Mouse (Mus musculus): ENCODE data around the gene Cmtm4.

The Cmtm4 gene

DNA sequence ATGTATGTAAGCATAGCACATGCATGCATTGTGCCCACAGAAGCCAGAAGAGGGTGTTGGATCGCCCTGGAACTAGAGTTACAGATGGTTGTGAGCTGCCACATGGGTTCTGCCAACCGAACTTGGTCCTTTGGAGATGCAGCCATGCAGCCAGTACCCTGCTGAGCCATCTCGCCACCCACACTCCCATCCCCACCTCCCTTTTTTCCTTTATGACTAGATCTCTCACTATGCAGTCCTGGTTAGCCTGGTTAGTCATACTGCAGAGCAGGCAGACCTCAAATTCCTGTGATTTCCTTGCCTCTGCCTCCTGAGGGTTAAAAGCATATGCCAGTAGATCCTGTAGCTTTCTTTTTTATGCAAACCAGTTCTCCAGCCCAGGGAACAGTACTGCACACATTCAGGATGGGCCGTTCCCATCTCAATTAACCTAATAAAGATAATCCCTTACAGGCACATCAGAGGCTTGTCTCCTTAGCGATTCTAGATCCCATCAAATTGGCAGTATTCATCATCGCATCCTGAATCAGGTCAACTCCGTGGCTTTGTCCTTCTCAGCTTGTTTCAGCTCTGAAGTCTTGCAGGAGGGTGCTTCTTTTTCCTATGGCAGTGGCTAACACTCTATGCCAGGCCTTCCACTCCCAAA is 15.1 kb upstream of the Cmtm4 start:
- DNase-seq: no peak

DNA sequence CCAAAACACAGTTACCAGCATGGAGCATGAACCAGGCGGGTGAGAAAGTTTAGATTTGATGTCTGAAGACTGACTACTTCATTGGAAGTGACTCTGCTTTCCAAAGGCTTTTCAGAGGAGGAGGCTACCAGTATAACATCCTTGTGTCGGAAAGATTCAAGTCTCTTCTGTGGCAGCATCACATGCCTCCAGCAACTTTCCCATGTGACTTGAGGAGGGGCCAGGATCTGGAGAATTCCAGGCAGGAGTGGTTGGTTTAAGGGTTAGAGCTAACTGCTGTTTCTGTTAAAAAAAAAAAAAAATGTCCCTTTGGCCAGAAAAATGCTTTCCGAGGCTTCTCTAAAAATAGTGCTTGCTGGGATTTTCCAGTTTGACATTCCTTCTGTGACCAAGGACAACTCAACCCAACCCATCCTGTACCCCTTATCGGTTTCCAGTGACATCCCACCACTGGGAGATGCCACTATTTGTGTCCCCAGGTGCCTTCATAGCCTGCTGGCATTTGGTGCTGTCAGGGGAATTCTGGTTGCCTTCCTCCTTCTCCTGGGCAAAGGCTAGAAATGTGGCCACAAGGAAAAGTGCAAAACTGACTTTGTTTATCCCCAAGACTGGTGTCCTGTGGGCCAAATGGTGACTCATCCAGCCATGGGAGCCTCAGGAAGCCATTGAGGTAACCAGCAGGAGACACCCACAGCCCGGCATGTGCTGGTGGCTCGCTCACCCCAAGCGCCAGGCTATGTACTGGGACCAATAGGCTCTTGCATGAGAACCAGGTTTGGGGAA is 12.9 kb upstream of the Cmtm4 start:
- DNase-seq: no peak

DNA sequence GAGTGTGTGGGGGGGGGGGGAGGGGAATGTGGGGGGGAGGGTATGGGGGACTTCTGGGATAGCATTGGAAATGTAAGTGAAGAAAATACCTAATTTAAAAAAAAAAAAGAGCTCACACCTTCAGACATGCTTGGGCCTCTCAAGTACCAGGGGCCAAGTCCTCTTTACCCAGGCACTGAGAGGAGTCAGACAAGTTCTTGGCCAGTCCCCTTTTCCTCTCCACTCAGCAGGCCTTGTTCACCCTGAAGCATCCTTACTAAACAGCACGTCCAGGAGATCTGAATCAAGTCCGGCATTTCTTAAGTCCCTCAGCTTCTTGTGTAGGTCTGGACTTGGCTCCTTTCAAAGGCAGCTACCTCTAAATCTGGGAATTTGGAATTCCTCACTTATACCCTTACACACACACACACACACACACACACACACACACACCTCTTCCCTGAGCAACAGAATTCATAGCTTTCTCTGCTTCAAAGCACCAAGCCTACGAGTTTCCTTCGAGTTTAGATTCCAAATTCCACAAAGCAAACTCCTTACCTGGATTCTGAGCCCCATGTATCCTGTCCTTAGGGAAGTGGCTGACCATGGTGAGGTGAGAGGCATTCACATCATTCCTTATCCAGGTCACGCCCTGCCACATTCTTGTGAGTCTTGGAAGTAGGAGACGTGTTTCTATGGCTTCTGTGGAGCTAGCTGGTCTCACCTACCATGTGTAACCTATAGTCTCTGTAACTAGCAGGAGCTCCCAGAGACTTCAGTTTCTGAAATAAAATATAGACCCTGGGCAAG is 10.9 kb upstream of the Cmtm4 start:
- DNase-seq: no peak

DNA sequence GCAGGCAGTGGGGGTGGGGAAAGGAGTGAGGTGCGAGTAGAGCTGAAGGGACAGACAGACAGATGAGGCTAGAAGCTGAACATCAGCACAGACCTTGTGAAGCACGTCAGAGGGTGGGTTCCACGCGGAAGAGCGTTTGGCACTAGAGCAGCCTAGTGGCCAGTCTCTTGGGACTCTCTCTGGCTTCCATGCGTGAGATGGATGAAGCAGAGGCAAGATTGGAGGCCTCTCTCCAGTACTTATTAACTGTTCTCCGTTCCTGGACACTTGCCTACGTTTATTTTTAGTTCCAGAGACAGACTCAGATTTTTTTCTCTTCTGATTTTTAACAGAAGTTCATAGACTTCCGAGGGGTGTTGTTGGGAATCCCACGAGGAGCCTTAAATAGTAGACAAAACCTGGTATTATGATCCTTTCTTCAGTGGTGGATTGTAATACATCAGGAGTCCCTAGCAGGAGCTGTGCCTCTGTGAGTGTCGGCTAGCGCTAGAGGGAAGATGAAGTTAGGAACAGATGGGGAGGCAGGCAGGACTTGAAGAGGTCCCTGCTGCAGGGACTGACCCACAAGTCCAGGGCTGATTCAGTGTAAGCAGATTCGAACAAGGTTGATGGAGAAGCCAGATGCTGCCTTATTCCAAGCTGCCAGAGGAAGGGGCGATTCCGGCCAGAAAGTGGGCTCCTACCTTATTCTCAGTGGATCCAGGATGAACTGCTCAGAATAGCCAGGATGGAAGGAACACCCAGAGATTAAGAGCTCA is 10.0 kb upstream of the Cmtm4 start:
- DNase-seq: no peak

DNA sequence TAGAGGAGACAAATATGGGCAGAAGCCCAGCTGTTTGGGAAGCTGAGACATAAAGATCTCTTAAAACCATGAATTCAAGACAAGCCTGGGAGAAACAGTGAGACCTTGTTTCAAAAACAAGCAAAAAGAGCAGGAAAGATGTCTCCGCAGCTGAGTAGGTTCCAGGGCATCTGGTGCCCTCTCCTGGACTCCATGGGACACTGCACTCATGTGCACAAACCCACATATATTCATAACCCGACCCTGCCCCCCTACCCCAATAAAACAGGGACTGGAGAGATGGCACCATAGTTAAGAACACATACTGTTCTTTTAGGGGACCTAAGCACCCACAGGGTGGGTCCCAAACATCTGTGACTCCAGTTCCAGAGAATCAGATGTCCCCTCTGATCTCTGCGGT is 8.0 kb upstream of the Cmtm4 start:
- DNase-seq: no peak

DNA sequence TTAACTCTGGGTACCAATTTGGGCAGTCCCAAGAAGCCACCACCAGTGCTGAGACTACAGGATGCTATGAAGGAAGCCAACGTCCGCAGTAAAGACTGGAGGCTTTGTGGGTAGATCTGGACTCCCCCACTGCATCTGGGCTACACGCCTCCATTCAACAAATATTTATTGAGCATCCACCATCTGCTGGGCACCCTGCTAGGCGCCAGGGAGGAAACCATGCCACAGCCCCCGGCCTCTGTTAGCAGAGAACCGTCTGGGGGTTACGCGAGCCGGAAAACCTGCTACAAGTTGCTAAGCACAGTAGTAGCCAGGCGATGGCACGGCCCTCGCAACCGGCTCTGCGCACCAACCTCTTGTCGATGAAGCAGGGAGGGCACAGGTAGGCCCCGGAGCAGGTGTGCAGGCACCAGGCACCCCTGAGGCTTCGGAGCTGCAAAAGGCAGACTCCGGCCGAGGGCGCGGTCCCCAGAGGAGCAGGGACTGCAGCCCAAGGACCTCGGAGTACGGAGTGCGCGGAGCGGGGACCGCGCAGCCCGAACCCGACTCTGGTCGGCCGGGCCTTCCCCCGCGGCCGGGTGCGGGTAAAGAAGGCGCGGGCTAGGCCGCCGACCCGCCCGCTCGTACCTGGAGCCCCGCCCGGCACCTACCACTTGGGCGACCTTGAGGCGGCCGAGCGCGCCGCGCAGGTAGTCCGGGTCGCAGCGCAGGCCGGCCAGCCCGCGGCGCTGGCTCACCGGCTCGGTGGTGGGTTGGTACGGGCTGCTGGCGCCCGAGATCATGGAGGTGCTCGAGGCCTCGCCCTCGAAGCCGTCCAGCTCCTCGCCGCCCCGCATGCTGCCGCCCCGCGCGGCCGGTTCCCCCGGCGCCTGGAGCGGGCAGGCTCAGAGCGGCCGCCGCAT is 555 bp downstream of the Cmtm4 start:
- peak; percentile 53 for DNase-seq

DNA sequence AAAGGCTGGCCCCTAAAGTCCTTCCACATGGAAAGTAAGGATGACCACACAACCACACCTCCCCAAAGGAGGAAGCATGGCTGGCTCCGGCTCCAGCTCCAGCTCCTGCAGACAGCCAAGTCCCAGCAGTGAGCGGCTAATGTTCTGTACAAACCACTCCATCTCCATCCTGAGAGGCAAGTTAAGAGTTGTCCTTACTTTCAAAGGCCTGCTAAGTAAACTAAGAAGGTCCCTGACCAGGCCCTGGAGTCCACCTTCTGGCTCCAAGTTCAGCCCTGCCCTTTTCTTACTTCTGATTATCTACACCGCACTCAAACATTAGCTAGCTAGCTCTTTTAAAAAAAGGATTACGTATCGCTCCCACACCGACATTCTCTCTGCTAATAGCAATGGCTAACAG is 1.8 kb downstream of the Cmtm4 start:
- DNase-seq: no peak

DNA sequence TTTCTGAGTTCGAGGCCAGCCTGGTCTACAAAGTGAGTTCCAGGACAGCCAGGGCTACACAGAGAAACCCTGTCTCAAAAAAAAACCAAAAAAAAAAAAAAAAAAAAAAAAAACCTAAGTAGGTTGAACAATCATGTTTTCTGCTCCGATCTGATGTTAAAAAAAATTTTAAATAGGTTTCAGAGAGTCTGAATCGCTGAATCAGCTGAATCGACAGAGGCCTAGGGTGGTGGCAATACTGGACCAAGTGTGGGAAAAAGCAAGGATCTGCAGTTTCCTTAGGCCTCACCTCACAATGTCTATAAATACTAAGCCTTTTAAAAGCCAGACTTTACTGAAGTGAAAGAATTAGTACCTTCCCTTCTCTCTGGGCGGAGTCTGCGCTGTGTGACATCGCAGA is 2.5 kb downstream of the Cmtm4 start:
- DNase-seq: no peak

DNA sequence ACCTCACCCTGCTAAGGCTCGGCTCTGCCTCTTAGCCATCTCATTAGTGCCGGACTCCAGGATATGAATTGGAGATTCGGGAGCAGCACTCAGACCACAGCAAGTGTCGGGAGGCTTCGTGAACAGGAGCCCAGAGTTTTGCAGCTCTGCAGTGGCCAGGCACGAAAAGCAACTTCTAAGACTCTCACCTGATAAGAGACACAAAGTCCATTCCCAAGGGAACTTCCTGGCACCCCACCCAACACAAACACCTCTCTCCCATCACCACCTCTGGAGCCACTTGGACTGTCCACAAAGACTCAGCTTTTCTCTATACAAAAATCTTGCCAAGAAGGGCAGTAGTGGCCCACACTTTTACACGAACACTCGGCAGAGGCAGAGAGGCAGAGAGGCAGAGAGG is 5.4 kb downstream of the Cmtm4 start:
- DNase-seq: no peak

DNA sequence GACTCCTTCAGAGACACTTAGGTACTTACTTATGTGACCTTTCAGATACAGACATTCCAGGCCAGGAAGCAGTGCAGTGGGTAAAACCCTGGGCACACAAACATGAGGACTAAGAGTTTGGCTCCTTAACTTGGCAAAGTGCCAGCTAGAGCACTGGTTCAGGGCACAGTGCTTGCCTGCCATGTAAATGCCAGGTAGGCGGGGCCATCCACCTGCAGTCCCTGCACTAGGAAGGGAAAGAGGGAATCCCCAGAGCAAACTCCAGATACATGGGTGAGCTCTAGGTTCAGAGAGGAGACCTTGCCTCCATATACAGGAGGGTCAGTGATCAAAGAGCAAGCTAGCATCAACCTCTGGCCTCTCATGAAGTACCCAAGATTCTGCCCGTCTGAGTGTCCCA is 7.6 kb downstream of the Cmtm4 start:
- no peak for DNase-seq

DNA sequence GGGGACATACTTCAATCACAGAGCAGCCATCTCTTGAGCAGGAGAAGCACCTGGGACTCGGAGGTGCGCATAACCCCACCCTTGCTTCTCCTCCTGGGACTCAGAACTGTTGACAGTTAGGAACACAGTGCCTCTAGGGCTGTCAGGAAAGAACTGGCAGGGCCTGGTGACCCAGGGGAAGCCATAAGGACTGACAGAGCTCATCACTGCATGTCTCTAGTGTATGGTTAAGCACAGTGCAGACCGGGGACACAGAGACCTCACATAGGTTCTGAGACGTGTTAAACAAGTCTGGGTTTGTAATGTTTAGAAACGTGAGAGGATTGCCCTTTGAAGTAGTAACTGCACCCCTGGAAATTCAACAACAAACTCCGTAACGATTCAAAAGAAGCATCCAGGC is 8.1 kb downstream of the Cmtm4 start:
- no peak for DNase-seq

DNA sequence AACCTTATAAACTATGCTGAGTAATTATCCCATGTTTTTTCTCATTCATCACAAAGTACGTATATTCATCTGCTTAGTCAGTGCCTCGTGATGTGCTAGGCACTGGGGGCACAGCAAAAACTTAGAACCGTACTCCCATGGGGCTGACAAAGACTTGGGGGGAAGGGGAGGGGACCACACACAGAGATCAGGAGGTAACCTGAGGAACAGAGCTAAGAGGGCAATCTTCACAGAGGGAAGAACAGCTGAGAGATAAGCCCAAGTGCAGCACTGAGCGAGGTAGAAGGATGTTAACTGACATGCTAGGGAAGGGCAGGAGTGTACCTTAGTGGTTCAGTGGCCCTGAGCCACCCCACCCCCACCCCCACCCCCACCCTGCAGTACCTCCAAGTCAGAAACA is 8.9 kb downstream of the Cmtm4 start:
- DNase-seq: no peak

DNA sequence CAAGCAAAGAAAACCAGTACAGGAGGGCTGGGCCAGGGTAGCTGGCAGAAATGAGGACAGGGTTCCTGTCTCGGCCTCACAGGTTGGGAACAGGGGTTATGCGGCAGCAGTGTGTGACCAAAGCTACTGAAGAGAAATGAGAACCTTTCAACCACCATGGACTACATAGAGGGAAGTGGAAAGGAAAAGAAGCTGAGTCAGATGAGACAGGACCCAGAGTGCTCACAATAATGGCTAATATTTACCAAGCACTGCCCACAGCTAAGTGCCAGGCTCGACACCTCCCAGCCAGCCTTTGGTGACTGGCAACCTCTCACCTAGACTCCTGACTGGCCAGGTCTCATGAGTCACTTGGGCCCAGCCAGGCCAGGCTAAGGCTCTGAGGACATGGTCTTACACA is 11.6 kb downstream of the Cmtm4 start:
- no peak for DNase-seq

DNA sequence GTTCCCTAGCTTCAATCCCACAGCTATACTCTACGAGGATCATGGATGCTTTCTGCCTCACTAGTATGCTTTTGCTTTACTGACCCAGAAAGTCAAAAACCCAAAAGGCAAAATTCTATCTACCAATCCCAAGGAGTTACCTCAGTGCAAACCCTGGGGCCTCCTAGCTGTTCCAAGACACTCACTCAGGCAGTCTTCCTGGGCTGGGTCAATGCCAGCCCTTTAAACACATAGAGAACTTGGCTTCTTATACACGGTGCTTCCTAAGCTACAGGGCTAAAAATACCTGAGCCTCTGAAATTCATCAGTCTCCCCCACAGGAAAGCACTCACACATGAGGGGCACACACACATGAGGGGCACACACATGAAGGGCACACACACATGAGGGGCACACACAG is 12.3 kb downstream of the Cmtm4 start:
- no peak for DNase-seq

DNA sequence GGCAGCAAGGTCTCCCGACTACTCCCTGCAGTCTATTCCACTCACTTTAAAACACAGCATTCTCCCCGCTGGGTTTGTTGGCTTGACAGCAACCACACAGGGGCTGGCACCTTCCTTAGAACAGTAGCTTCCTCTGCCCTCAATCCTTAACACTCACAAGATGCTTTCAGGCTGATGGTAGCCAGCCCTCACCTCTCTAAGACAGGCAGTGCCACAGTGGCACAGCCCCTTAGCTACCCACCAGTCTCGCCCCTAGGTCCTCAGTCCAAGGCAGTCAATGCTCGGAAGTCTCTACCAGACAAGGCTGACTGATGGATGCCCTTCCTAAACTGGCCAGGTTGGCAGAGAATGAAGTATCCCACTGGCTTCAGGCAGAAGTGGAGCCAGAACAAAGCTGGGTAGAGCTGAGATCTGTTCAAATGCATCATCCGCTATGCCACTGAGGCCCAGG is 14.6 kb downstream of the Cmtm4 start:
- DNase-seq: peak; percentile 39

DNA sequence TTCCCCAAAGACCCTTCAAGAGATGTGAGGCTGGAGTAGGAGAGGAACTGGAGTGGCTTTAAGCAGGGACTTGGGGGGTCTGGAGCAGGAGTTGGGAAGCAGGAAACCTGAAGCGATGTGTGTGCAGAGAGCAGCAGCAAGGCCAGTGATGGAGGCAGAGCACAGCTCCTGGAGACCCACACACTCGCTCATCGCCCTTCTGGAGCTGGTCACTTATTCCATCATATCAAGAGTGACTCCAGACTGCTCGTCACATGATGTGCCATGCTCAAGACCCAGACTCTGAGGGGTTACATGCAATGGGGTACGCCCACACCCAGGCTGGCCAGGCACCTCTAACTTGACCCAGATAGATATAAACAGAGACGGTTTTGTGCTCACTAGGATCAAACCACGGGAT is 15.3 kb downstream of the Cmtm4 start:
- DNase-seq: no peak

DNA sequence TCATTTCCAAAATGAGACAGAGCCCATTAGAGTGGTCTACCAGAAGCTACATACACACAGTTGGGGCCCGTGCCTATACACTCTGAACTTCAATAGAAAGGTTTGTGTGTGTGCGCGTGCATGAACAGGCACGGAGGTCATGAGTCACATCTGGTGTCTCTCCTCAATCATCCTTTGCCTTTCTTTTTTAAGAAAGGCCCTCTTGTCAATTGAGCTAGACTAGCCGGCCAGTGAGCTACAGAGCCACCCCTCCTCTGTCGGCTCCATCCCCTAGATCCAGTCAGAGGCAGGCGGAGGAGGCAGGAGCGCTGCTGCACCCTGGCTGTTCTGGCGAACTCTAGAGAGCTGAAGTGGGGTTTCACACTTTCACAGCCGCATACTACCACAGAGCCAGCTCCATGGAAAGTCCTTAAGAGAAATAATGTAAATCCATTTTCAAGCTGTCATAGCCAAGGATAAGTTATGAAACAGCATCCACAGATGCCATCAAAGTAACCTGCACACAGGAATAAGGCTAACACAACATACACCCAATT is 16.2 kb downstream of the Cmtm4 start:
- no peak for DNase-seq

DNA sequence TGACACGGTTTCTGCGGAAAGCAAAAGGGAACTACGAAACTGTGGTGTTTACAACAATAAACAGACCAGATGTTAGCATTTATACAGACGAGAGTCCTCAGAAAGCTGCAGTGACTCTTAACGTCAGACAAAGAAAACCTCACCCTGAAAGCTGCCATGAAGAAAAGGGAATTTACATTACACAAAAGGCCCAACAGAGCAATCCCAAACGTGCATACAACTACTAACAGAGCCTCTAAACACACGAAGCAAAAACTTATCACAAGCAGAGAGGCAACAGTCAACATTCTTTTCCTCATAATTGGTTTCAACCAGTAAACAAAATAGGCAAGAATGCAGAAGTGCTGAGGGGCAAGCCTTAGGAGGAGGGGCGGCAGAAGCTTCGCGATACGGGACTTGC is 18.9 kb downstream of the Cmtm4 start:
- DNase-seq: no peak

DNA sequence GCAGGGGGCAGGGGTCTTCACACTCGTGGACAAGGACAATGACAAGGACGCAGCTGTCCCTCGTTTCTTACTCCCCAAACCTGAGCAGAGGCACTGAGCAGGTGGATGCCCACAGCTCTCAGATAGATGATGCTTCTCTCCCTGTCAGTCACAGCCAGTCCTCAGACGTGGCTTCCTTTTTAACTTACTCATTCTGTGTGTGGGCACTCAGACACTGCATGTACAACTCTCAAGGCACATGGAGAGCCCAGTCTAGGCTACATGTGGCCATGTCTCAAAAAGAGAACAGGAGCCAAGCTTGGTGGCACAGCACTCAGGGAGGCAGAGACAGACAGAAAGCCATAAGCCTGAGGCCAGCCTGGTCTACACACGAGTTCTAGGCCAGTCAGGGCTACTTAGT is 19.6 kb downstream of the Cmtm4 start:
- DNase-seq: no peak

DNA sequence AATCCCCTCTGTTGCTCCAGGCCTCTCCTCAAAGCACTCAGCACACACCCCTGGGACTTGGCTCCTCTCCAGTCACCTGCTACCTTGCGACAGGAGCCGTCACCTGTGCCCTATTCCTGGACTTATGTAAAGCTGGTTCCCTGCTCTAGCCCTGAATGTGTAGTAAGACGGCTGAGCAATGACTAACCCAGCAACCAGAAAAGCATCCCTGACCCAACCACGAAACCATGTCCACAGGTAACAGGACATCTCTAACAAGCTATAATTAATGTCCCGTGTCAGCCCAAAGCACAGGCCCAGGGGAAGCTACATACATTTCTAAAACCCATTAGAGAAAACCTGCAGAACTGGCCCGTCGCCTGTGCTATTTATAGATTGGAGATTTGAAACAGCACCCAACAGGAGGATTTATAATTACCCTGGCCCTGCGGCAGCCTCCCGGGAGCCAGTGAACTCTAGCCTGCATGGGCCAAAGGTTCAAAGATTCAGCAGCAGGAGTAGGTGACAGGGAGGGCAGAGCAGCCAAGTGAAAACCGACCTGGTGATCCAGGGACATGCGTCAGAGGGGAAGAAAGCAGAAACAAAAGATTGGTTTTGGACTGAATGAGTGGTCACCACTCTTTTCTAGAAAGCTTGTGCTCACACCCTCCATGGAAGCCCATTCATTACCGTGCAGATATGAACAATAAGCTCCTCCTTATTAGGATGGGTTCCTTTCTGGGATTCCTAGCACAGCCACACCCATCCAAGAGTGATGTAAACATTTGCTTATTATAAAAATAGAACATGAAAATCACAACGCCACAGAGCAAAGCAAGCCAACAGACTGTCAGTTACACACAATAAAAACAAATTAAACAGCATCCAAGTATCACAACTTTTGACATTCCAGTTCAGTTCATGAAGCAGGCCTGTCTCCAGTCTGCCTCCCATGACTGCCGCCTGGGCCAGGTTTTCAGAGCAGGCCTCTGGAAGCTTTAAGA is 20.5 kb downstream of the Cmtm4 start:
- DNase-seq: peak; percentile 49

DNA sequence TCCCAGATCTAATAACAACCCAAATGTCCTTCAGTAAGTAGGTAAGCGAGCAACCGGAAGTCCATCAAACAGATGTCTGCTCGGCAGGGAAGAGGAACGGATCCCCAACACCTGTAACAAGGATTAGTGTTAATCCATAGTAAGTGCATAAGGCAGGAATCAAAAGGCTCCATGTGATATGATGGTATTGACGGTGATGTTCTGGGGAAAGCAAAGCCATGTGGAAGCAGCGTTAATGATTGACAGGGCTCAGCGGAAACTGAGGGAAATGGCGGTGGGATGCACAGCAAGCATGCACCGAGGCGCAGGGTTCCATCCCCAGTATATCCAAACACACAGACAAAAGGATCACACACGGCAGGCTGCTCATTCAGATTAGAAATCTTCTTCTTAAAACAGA is 21.3 kb downstream of the Cmtm4 start:
- no peak for DNase-seq
